Mouse (Mus musculus) B cell, adult 2 months (primary cell): ENCODE data around the gene Mst1r.

ENCODE experiments used
- DNase-seq, 2 experiments: peaks; one replicate each; pipeline ENCODE4 v3.0.0; 2022

Gene Mst1r

GRCm38 (mm10) chr9:107955613-107956289 is 49.1 kb downstream of the Mst1r start:
- DNase-seq: no peak

- no peak for DNase-seq
These were observed 50.5 kb downstream of the Mst1r start for GRCm38 (mm10) chr9:107957141-107957540.

GRCm38 (mm10) chr9:107959896-107960295 is 53.2 kb downstream of the Mst1r start:
- DNase-seq: no peak

- DNase-seq: peak; percentile 32 to 42
These were observed 54.3 kb downstream of the Mst1r start for GRCm38 (mm10) chr9:107960928-107961327.

- no peak for DNase-seq
These were observed 54.7 kb downstream of the Mst1r start for GRCm38 (mm10) chr9:107961351-107961762.

- DNase-seq: no peak
These were observed 55.2 kb downstream of the Mst1r start for GRCm38 (mm10) chr9:107961881-107962280.

- no peak for DNase-seq
These were observed 56.2 kb downstream of the Mst1r start for GRCm38 (mm10) chr9:107962916-107963315.

- DNase-seq: peak; percentile 80 to 81
These were observed 57.0 kb downstream of the Mst1r start for GRCm38 (mm10) chr9:107963700-107964099.

- no peak for DNase-seq
These were observed 58.0 kb downstream of the Mst1r start for GRCm38 (mm10) chr9:107964681-107965080.

GRCm38 (mm10) chr9:107966676-107967075 is 60.0 kb downstream of the Mst1r start:
- DNase-seq: no peak

- no peak for DNase-seq
These were observed 60.8 kb downstream of the Mst1r start for GRCm38 (mm10) chr9:107967437-107967836.

GRCm38 (mm10) chr9:107968531-107968930 is 61.9 kb downstream of the Mst1r start:
- DNase-seq: no peak
